Comparison of ENCODE assay signal across 16 mouse cellular contexts in genomic region chrX:11486588-11486987, GRCm38 (mm10).
DNase-seq lines count a peak whose midpoint lies in the region; ATAC-seq and TF ChIP-seq lines count a peak whose summit lies in the region.
"Had no signal": no experiment of that assay in that cellular context is flagged by ENCODE, and none has a peak within 500 bp of the region (broad histone marks: within the 10 kb centered on the region; RNA-seq: fewer than 3 reads in every experiment).

No protein-coding gene starts in this region.

- peaks cover 27% of the 10 kb centered on the region for H3K4me1 ChIP-seq in hindbrain, embryonic 10.5 days (replicated peaks)
- H3K4me1 ChIP-seq in hindbrain, embryonic 12.5 days: peaks cover 18% of the 10 kb centered on the region
- no peaks in the 10 kb centered on the region for H3K4me1 ChIP-seq in stomach, embryonic 14.5 days (ENCODE audit: control insufficient read depth, insufficient read depth, low read length)
- no peaks in the 10 kb centered on the region for H3K4me1 ChIP-seq in stomach, postnatal 0 days (replicated peaks; ENCODE audit: control insufficient read depth, insufficient read depth)
- peaks cover 50% of the 10 kb centered on the region for H3K4me1 ChIP-seq in forebrain, embryonic 13.5 days
- no peaks in the 10 kb centered on the region for H3K4me1 ChIP-seq in kidney, embryonic 16.5 days (ENCODE audit: insufficient read depth, low read length)

- H3K9me3 ChIP-seq in hindbrain, embryonic 10.5 days: no peaks in the 10 kb centered on the region
- no peaks in the 10 kb centered on the region for H3K9me3 ChIP-seq in hindbrain, embryonic 12.5 days (replicated peaks)
- H3K9me3 ChIP-seq in stomach, embryonic 14.5 days (ENCODE audit: control insufficient read depth, low read depth, low read length): no peaks in the 10 kb centered on the region
- H3K9me3 ChIP-seq in stomach, postnatal 0 days (ENCODE audit: control insufficient read depth, low read length): no peaks in the 10 kb centered on the region
- H3K9me3 ChIP-seq in forebrain, embryonic 13.5 days (replicated peaks): no peaks in the 10 kb centered on the region
- H3K9me3 ChIP-seq in kidney, embryonic 16.5 days (ENCODE audit: low read length): no peaks in the 10 kb centered on the region

- no peaks in the 10 kb centered on the region for H3K36me3 ChIP-seq in hindbrain, embryonic 10.5 days
- no peaks in the 10 kb centered on the region for H3K36me3 ChIP-seq in hindbrain, embryonic 12.5 days
- no peaks in the 10 kb centered on the region for H3K36me3 ChIP-seq in stomach, embryonic 14.5 days (ENCODE audit: control insufficient read depth, insufficient read depth, low read length)
- no peaks in the 10 kb centered on the region for H3K36me3 ChIP-seq in stomach, postnatal 0 days (ENCODE audit: control insufficient read depth, insufficient read depth, low read length)
- H3K36me3 ChIP-seq in forebrain, embryonic 13.5 days (ENCODE audit: poor library complexity, severe bottlenecking): no peaks in the 10 kb centered on the region
- no peaks in the 10 kb centered on the region for H3K36me3 ChIP-seq in kidney, embryonic 16.5 days (ENCODE audit: insufficient read depth, low read length)

- no peak for TF ChIP-seq EP300 in stomach, postnatal 0 days (optimal IDR thresholded peaks at IDR 0.05)

- H3K27me3 ChIP-seq in hindbrain, embryonic 10.5 days (ENCODE audit: insufficient read depth, poor library complexity, severe bottlenecking): peaks cover 83% of the 10 kb centered on the region
- H3K27me3 ChIP-seq in hindbrain, embryonic 12.5 days: peaks cover 21% of the 10 kb centered on the region
- H3K27me3 ChIP-seq in stomach, embryonic 14.5 days (ENCODE audit: control insufficient read depth, insufficient read depth, low read length): no peaks in the 10 kb centered on the region
- no peaks in the 10 kb centered on the region for H3K27me3 ChIP-seq in stomach, postnatal 0 days (ENCODE audit: control insufficient read depth, insufficient read depth, low read length)
- H3K27me3 ChIP-seq in forebrain, embryonic 13.5 days: no peaks in the 10 kb centered on the region
- H3K27me3 ChIP-seq in kidney, embryonic 16.5 days (ENCODE audit: insufficient read depth, low read length): peaks cover 19% of the 10 kb centered on the region

- TF ChIP-seq CTCF in stomach, postnatal 0 days (IDR thresholded peaks at IDR 0.05; ENCODE audit: low read depth): no peak

- no peak overlapping the region for H3K4me2 ChIP-seq in hindbrain, embryonic 12.5 days (replicated peaks)
- H3K4me2 ChIP-seq in stomach, embryonic 14.5 days (replicated peaks; ENCODE audit: low read depth, low read length): no peak overlapping the region
- no peak overlapping the region for H3K4me2 ChIP-seq in stomach, postnatal 0 days (replicated peaks; ENCODE audit: low read depth)
- H3K4me2 ChIP-seq in forebrain, embryonic 13.5 days: no peak overlapping the region
- H3K4me2 ChIP-seq in kidney, embryonic 16.5 days (replicated peaks; ENCODE audit: low read depth, low read length): no peak overlapping the region

- H3K4me3 ChIP-seq in hindbrain, embryonic 10.5 days: no peak overlapping the region
- no peak overlapping the region for H3K4me3 ChIP-seq in hindbrain, embryonic 12.5 days
- no peak overlapping the region for H3K4me3 ChIP-seq in stomach, embryonic 14.5 days (ENCODE audit: low read depth, low read length)
- no peak overlapping the region for H3K4me3 ChIP-seq in stomach, postnatal 0 days (ENCODE audit: low read depth, low read length)
- H3K4me3 ChIP-seq in forebrain, embryonic 13.5 days: no peak overlapping the region
- no peak overlapping the region for H3K4me3 ChIP-seq in kidney, embryonic 16.5 days (ENCODE audit: low read length)

- 67% methylated on average over 2 of the region's 2 CpGs for WGBS in hindbrain, embryonic 10.5 days
- WGBS in hindbrain, embryonic 12.5 days: 41% methylated on average over 2 of the region's 2 CpGs
- 35% methylated on average over 2 of the region's 2 CpGs for WGBS in stomach, embryonic 14.5 days
- WGBS in stomach, postnatal 0 days: 41% methylated on average over 2 of the region's 2 CpGs
- WGBS in forebrain, embryonic 13.5 days: 24% methylated on average over 2 of the region's 2 CpGs
- 49% methylated on average over 2 of the region's 2 CpGs for WGBS in kidney, embryonic 16.5 days

- ATAC-seq in hindbrain, embryonic 12.5 days (ENCODE audit: low FRiP score): no peak
- peak; percentile 42; the same call in 1 of the 2 replicates for ATAC-seq in stomach, embryonic 14.5 days (ENCODE audit: insufficient number of reproducible peaks, insufficient read depth, low FRiP score, low read depth)
- ATAC-seq in stomach, postnatal 0 days (ENCODE audit: low FRiP score, low TSS enrichment): no peak
- peak; percentile 39; the same call in 1 of the 2 replicates for ATAC-seq in forebrain, embryonic 13.5 days
- ATAC-seq in kidney, embryonic 16.5 days (ENCODE audit: low FRiP score, low TSS enrichment): no peak
- ATAC-seq: inflammation-experienced regulatory T-cells, adult 6 months had no signal

- 0 out of 2 replicates have a peak overlapping the region, but pooled peaks have one; percentile 40 for H3K27ac ChIP-seq in hindbrain, embryonic 10.5 days
- H3K27ac ChIP-seq in hindbrain, embryonic 12.5 days: no peak overlapping the region
- H3K27ac ChIP-seq in stomach, embryonic 14.5 days (ENCODE audit: low read length): no peak overlapping the region; the same call in 1 of the 2 replicates
- H3K27ac ChIP-seq in stomach, postnatal 0 days (replicated peaks): no peak overlapping the region
- H3K27ac ChIP-seq in forebrain, embryonic 13.5 days: peak overlapping the region; percentile 41; the same call in 1 of the 2 replicates
- H3K27ac ChIP-seq in kidney, embryonic 16.5 days (ENCODE audit: low read length): no peak overlapping the region
- H3K27ac ChIP-seq: liver, embryonic 14.5 days had no signal

- H3K9ac ChIP-seq in hindbrain, embryonic 12.5 days: no peak overlapping the region
- no peak overlapping the region for H3K9ac ChIP-seq in stomach, embryonic 14.5 days (replicated peaks; ENCODE audit: low read depth, low read length)
- no peak overlapping the region for H3K9ac ChIP-seq in stomach, postnatal 0 days (ENCODE audit: low read length)
- no peak overlapping the region for H3K9ac ChIP-seq in forebrain, embryonic 13.5 days
- H3K9ac ChIP-seq in kidney, embryonic 16.5 days (replicated peaks; ENCODE audit: low read length): no peak overlapping the region
- H3K9ac ChIP-seq: liver, embryonic 14.5 days had no signal

- no peak for DNase-seq in hindbrain, embryonic 10.5 days (ENCODE audit: low spot score)
- no peak for DNase-seq in stomach, postnatal 0 days (ENCODE audit: low spot score)
- DNase-seq in frontal cortex, postnatal 14 days (ENCODE audit: low spot score in 2 of 2): no peak
- DNase-seq: adrenal gland, adult 8-10 months; cerebellum, adult 9-10 months; gastrocnemius, postnatal 10 days; heart, postnatal 4 days; kidney, postnatal 10 days; layer of hippocampus, adult 9-11 months; thymus, adult 2 months had no signal

Comparison
In these comparisons a context has a peak if more than half of its experiments do, and no peak if none do; other contexts are left out.
1. H3K27ac ChIP-seq: peak in hindbrain, embryonic 10.5 days (single experiment) and forebrain, embryonic 13.5 days (single experiment); none in hindbrain, embryonic 12.5 days (single experiment), stomach, embryonic 14.5 days (single experiment), stomach, postnatal 0 days (single experiment) and kidney, embryonic 16.5 days (single experiment).
2. ATAC-seq: peak in stomach, embryonic 14.5 days (single experiment) and forebrain, embryonic 13.5 days (single experiment); none in hindbrain, embryonic 12.5 days (single experiment), stomach, postnatal 0 days (single experiment) and kidney, embryonic 16.5 days (single experiment).